Mouse (Mus musculus) layer of hippocampus, postnatal 10 days (tissue): Measurements from ENCODE around the gene Nr1h5. TPM values are rescaled to one million over a fixed set of nuclear protein-coding genes. Genes with fewer than 3 reads are reported as not detected.

Experiments used
- total RNA-seq, 2 experiments: library from RNA; stranded (reverse); gene quantifications; 2 replicates each; pipeline ENCODE4 v1.2.3; 2021

Gene Nr1h5
- total RNA-seq, 2 experiments from 2014 or later: not detected

Other genes starting within 250 kb of the Nr1h5 start
- 10 to 100 TPM; 44.7 to 50.1 TPM for gene Tspan2, start 229.6 kb downstream of the Nr1h5 start, total RNA-seq
- gene Tshb, start 181.4 kb downstream of the Nr1h5 start, total RNA-seq: not detected
- gene Sycp1, start 28.0 kb downstream of the Nr1h5 start, total RNA-seq: not detected
- 100 to 1,000 TPM in 1 of 2 experiments, 10 to 100 TPM in 1; 90.6 to 101 TPM for gene Sike1, start 31.6 kb upstream of the Nr1h5 start, total RNA-seq
- 100 to 1,000 TPM; 283 to 289 TPM for gene Csde1, start 56.3 kb upstream of the Nr1h5 start, total RNA-seq
- gene Nras, start 94.2 kb upstream of the Nr1h5 start, total RNA-seq: 100 to 1,000 TPM; 122 to 163 TPM
- gene Ampd1, start 109.9 kb upstream of the Nr1h5 start, total RNA-seq: not detected
- 1 to 10 TPM in 1 of 2 experiments, under 1 TPM in 1; 0.89 to 1.3 TPM for gene Dennd2c, start 138.5 kb upstream of the Nr1h5 start, total RNA-seq
- gene Bcas2, start 207.5 kb upstream of the Nr1h5 start, total RNA-seq: 10 to 100 TPM; 75.0 to 79.2 TPM